Mouse (Mus musculus) thymus, postnatal 36 days (tissue): Measurements from ENCODE around the gene Olfr361.
"Not testable (repeated sequence)": the region's sequence is repeated elsewhere in the genome, so short reads cannot be mapped to it uniquely, and the experiment has no call there.

Source experiments
- DNase-seq, 2 experiments: peaks; one replicate each; pipeline ENCODE4 v3.0.0; 2022; ENCODE audit warnings: mixed read lengths in 2 of 2

The Olfr361 gene

GRCm38 (mm10) chr2:37089190-37089589, at the start of gene Olfr361:
Olfr361 (minus strand) TSS chr2:37089290.
- DNase-seq: not testable (repeated sequence)

- DNase-seq: no peak
Measured at GRCm38 (mm10) chr2:37117810-37118209, 28.7 kb upstream of the Olfr361 start, which contains the start of gene Olfr362. Olfr362 (minus strand) TSS chr2:37117910.

- no peak for DNase-seq
Measured at GRCm38 (mm10) chr2:37065446-37065845, 23.6 kb downstream of the Olfr361 start, which contains the start of gene Olfr360. Olfr360 (plus strand) TSS chr2:37065746.
